Mouse (Mus musculus) layer of hippocampus, adult 6 months (tissue): ENCODE measurements around the gene Mboat1. TPM values are rescaled to one million over a fixed set of nuclear protein-coding genes. Genes with fewer than 3 reads are reported as not detected.

Experiments used
- long read RNA-seq, 2 experiments: library from polyadenylated mRNA; unstranded; transcript quantifications; one replicate each; pipeline ENCODE4 v2.0.0; 2019 to 2020
- polyA plus RNA-seq: library from polyadenylated mRNA; unstranded; fragments of <200 nt; fragmentation: Nextera tagmentation; gene quantifications from 2 replicates; pipeline ENCODE4 v1.2.3, GENCODE M21; 2021

The Mboat1 gene
- polyA plus RNA-seq = 1.8 and 2.3 TPM in 2 replicates
- long read RNA-seq, experiment 1, partial matches to known transcripts = 1 of 4 reads
- long read RNA-seq, experiment 1, other reads (novel, unspliced or antisense) = 1 of 4 reads
- long read RNA-seq, experiment 2, transcript Mboat1-201 (13 exons, 2,905 nt) = major isoform, 9 of 11 reads
- long read RNA-seq, experiment 2, partial matches to known transcripts = 0 of 11 reads
- long read RNA-seq, experiment 2, other reads (novel, unspliced or antisense) = 2 of 11 reads

DNA sequence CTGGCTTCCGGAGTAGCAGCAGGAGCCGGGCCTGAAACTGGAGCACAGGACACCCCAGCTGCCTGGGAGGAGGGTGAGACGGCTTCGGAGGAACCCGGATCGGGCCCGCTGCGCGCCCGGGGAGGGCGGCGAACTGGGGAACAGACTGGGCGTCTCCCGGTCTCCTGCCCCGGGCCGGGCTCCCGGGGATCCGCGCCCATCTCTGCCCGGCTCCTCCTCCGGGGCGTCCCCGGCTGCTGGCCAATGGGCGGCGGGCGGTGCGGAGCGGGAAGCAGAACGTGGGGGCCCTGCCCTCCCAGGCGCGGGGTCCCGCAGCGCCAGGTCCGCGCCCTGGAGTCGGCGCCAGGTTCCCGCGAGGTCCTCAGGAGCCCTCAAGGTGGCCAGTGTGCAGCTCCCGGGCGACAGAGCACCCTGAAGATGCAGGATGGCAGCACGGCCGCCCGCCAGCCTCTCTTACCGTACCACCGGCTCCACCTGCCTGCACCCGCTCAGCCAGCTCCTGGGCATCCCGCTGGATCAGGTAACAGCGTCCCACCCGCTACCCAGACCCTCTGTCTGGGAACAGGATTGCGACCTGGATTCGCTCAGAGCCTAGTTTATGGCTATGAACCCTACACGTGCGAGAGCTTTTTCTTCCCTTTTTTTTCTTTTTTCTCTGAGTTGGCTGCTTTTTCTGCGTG is at the start of gene Mboat1:
Gene Mboat1, plus strand, starts transcription at position 247 of the 680 bp plus-strand sequence.

Other genes starting within 250 kb of the Mboat1 start
- gene E2f3, start 150.4 kb upstream of the Mboat1 start, polyA plus RNA-seq = 3.8 and 4.0 TPM in 2 replicates
- gene Agtr1a, start 200.0 kb downstream of the Mboat1 start, polyA plus RNA-seq = 0.55 and 0.67 TPM in 2 replicates